Mouse (Mus musculus) liver, postnatal 0 days (tissue): ENCODE results near the gene Pde11a. TPM values are rescaled to one million over a fixed set of nuclear protein-coding genes. Genes with fewer than 3 reads are reported as not detected.

Experiments
- ATAC-seq: fragments of 200-750 bp; cut with Nextera tagmentation; 2 replicates; pipeline ENCODE4 v1.8.0; 2017; ENCODE audit warnings: mild to moderate bottlenecking, moderate library complexity
- DNase-seq: peaks from one replicate; pipeline ENCODE4 v3.0.0-alpha.2; 2016
- H3K27ac ChIP-seq: fragments of 300-500 bp; sonication (generic); 2 replicates; pipeline ENCODE4 v1.5.1; 2014; ENCODE audit warnings: antibody characterized with exemption, moderate library complexity, mild to moderate bottlenecking, low read depth
- H3K27me3 ChIP-seq: fragments of 300-500 bp; sonication (generic); 2 replicates; pipeline ENCODE4 v1.6.1; 2014; ENCODE audit warnings: low read length, control low read depth, mixed read lengths; ENCODE audit not compliant: insufficient read depth
- H3K36me3 ChIP-seq: fragments of 300-500 bp; sonication (generic); replicated peaks from 2 replicates; pipeline ENCODE4 v1.6.1; 2014; ENCODE audit warnings: mild to moderate bottlenecking, control low read depth, low read length, moderate library complexity, mixed read lengths; ENCODE audit not compliant: insufficient read depth
- H3K4me1 ChIP-seq: fragments of 300-500 bp; sonication (generic); 2 replicates; pipeline ENCODE4 v1.6.1; 2014; ENCODE audit warnings: antibody characterized with exemption, mild to moderate bottlenecking, control low read depth; ENCODE audit not compliant: insufficient read depth
- H3K4me2 ChIP-seq: fragments of 300-500 bp; sonication (generic); 2 replicates; pipeline ENCODE4 v1.6.1; 2014; ENCODE audit warnings: low read depth, mild to moderate bottlenecking, low read length, moderate library complexity, mixed read lengths
- H3K4me3 ChIP-seq: fragments of 300-500 bp; sonication (generic); 2 replicates; pipeline ENCODE4 v1.5.1; 2014; ENCODE audit warnings: low read depth, low read length
- H3K9ac ChIP-seq: fragments of 300-500 bp; sonication (generic); replicated peaks from 2 replicates; pipeline ENCODE4 v1.6.1; 2014; ENCODE audit warnings: mild to moderate bottlenecking, moderate library complexity
- H3K9me3 ChIP-seq: fragments of 300-500 bp; sonication (generic); 2 replicates; pipeline ENCODE4 v1.6.1; 2016; ENCODE audit warnings: mild to moderate bottlenecking, control low read depth, low read length, mixed read lengths
- CTCF ChIP-seq: sonication (generic); IDR thresholded peaks from 2 replicates; pipeline ENCODE4 v1.5.1; 2016; ENCODE audit warnings: antibody characterized with exemption, low read depth
- EP300 ChIP-seq: IDR thresholded peaks from 2 replicates; pipeline ENCODE4 v1.6.1; 2016; ENCODE audit warnings: antibody characterized with exemption, low read depth, mild to moderate bottlenecking
- WGBS: fragments of 180-500 bp; shearing (Covaris S2); extraction: QIAGEN DNeasy Blood & Tissue Kit; methylation state at CpG from one replicate; pipeline ENCODE4 v1.1.7; 2014; ENCODE audit not compliant: insufficient replicate concordance; 5-methylcytosine and 5-hydroxymethylcytosine counted together
- polyA plus RNA-seq: library from polyadenylated mRNA; unstranded; fragments of >200 nt; fragmentation: Nextera tagmentation; extraction: Ambion mirVana; gene quantifications from 2 replicates; pipeline ENCODE4 v1.2.1, GENCODE M21; 2015

Gene Pde11a
- polyA plus RNA-seq, 1 experiment from 2014 or later = 0.06 TPM

DNA sequence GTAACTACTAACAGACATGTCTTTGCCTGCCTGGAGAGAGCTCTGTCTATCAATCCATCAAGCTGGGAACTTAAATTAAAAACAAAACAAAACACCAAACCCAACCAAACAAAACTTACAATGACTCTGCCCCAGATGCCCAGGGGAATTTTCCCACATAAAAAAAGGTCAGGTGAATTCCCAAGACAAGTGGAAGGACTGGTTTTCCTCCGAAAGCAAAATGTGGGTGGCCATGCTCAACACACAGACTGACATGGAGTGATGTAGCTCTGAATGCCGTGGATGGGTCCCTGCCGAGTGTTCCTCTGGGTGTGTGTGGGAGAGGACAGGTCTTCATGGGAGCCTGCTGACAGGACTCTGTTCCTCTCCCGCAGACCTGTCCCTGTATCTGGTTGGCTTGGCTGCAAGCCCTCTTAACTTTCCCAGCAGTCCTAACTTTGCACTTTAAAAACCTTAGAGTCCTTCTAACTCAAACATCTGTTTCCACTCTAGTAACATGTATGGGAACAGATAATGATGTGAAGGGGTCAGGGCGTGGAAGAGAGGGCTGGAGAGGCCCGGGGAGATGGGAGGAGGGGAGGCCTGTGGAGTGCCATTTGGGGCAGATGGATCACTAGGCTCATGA, 346.9 kb downstream of the Pde11a start:
- no peaks in the 10 kb centered on the region for H3K27me3 ChIP-seq
- no peaks in the 10 kb centered on the region for H3K9me3 ChIP-seq
- no peaks in the 10 kb centered on the region for H3K36me3 ChIP-seq
- 61% methylated on average over 6 of the region's 6 CpGs for WGBS
- H3K27ac ChIP-seq = no peak overlapping the region
- no peaks in the 10 kb centered on the region for H3K4me1 ChIP-seq
- no peak for DNase-seq
- no peak overlapping the region for H3K9ac ChIP-seq
- TF ChIP-seq EP300 (no peak), CTCF (no peak)
- ATAC-seq = no peak
- H3K4me2 ChIP-seq = no peak overlapping the region
- H3K4me3 ChIP-seq = no peak overlapping the region

DNA sequence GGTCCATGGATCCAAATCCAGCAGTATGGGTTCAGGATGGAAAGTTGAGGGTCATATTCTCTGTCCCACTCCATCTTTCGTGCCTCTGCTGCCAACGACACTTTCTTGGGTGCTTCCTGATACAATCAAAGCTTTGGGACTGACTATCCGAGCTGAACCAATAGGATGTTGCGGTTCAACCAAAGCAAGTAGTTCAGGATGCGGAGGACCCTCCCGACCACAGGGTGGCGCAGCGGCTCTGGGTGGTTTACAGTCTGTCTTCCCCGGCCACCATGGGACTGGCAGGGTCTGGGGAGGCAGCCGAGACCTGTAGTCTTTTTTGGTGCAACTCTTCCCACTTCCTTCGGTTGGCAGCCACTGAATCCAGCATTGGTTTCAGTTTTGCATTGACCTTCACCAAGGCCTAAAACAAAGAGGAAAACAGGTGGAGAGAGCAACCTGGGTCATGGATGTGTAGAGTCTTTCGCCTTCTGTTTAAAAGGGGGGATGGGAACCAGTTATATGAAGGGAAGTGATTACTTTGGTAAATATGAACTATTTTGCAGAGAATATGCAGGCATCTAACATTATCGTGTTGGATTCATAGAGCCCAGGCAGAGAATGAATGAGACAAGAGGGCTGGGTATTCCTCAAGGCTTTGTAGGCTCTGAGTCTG, 347.6 kb downstream of the Pde11a start:
- Histone ChIP-seq H3K9ac (no peak overlapping the region), H3K27me3 (no peaks in the 10 kb centered on the region), H3K36me3 (no peaks in the 10 kb centered on the region), H3K4me1 (no peaks in the 10 kb centered on the region), H3K4me3 (no peak overlapping the region), H3K27ac (no peak overlapping the region), H3K4me2 (peak overlapping the region; percentile 33), H3K9me3 (no peaks in the 10 kb centered on the region)
- peak; percentile 72 for ATAC-seq
- 35% methylated on average over 13 of the region's 13 CpGs for WGBS
- peak; percentile 82 for DNase-seq
- TF ChIP-seq EP300 = no peak
- peak; percentile 78 for TF ChIP-seq CTCF

- no peak overlapping the region for H3K4me3 ChIP-seq
These were observed 348.9 kb downstream of the Pde11a start for GRCm38 (mm10) chr2:75989694-75990093.

GRCm38 (mm10) chr2:75988779-75989363, 349.7 kb downstream of the Pde11a start:
- no peak for ATAC-seq
- no peaks in the 10 kb centered on the region for H3K36me3 ChIP-seq
- no peak overlapping the region for H3K4me3 ChIP-seq
- H3K9ac ChIP-seq = no peak overlapping the region
- no peaks in the 10 kb centered on the region for H3K4me1 ChIP-seq
- WGBS = 59% methylated on average over 7 of the region's 7 CpGs
- TF ChIP-seq CTCF (no peak), EP300 (no peak)
- no peaks in the 10 kb centered on the region for H3K9me3 ChIP-seq
- H3K27me3 ChIP-seq = no peaks in the 10 kb centered on the region
- H3K27ac ChIP-seq = no peak overlapping the region
- H3K4me2 ChIP-seq = no peak overlapping the region
- DNase-seq = no peak

More at GRCm38 (mm10) chr2:75989694-75990093, 348.9 kb downstream of the Pde11a start:
- no peaks in the 10 kb centered on the region for H3K4me1 ChIP-seq
- DNase-seq = no peak
- H3K36me3 ChIP-seq = no peaks in the 10 kb centered on the region
- no peak overlapping the region for H3K9ac ChIP-seq
- ATAC-seq = no peak
- no peak overlapping the region for H3K4me2 ChIP-seq
- 74% methylated on average over 4 of the region's 4 CpGs for WGBS
- H3K9me3 ChIP-seq = no peaks in the 10 kb centered on the region
- no peak for TF ChIP-seq CTCF
- no peak for TF ChIP-seq EP300
- H3K27me3 ChIP-seq = no peaks in the 10 kb centered on the region
- no peak overlapping the region for H3K27ac ChIP-seq

GRCm38 (mm10) chr2:75988378-75988777, 350.2 kb downstream of the Pde11a start:
- DNase-seq (no peak), ATAC-seq (no peak)
- Histone ChIP-seq H3K9me3 (no peaks in the 10 kb centered on the region), H3K27me3 (no peaks in the 10 kb centered on the region), H3K4me3 (no peak overlapping the region), H3K4me2 (no peak overlapping the region), H3K4me1 (no peaks in the 10 kb centered on the region), H3K27ac (no peak overlapping the region), H3K36me3 (no peaks in the 10 kb centered on the region), H3K9ac (no peak overlapping the region)
- TF ChIP-seq CTCF (no peak), EP300 (no peak)
- WGBS = 56% methylated on average over 4 of the region's 4 CpGs

GRCm38 (mm10) chr2:75987739-75988138, 350.8 kb downstream of the Pde11a start:
- H3K4me2 ChIP-seq = no peak overlapping the region
- H3K9me3 ChIP-seq = no peaks in the 10 kb centered on the region
- H3K4me3 ChIP-seq = no peak overlapping the region
- ATAC-seq (no peak), DNase-seq (no peak)
- H3K27me3 ChIP-seq = no peaks in the 10 kb centered on the region
- H3K27ac ChIP-seq = no peak overlapping the region
- no peaks in the 10 kb centered on the region for H3K36me3 ChIP-seq
- no peaks in the 10 kb centered on the region for H3K4me1 ChIP-seq
- TF ChIP-seq EP300 (no peak), CTCF (no peak)
- H3K9ac ChIP-seq = no peak overlapping the region
- 75% methylated on average over 9 of the region's 9 CpGs for WGBS
